Mouse (Mus musculus) lung, postnatal 36 days (tissue): ENCODE data around the gene Smagp.

Experiments
- DNase-seq: peaks from one replicate; pipeline ENCODE4 v3.0.0; 2022; ENCODE audit warnings: mixed read lengths

The Smagp gene

DNA sequence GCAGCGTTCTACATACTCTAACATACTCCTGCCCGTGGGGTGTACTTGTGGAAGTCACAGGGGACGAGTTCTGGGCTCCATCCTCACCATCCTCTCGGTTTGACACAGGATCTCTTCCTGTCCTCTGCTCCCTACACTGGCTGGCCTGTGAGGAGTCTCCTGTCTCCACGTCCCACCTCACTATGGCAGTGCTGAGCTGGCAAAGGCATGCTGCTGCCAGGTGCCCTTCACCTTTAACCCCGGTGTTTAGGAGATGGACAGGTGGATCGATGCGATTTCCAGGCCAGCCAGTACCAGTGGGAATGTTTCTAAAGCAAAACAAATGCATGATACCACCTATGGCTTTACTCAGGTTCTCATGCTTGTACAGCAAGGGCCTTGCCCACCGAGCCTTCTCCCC lies 13.0 kb downstream of the Smagp start:
- DNase-seq, result no peak

DNA sequence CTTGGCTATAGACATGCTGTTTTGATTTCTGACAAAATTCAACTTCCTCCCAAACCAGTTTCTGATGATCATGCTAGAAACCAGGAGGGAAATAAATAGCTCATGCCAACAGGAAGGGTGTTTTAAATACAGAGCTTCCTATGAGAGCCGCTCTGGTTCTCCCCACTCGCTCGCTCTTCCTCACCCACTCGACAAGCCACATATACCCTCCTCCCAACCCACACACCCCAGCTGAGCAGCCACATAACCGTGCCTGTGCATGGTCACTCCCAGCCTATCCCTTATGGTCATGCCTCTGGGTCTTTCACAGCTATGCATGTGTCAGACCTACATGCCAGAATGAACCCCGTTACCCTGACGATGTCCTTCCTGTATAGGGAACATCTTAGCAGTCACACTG lies 14.6 kb downstream of the Smagp start:
- DNase-seq, result no peak

DNA sequence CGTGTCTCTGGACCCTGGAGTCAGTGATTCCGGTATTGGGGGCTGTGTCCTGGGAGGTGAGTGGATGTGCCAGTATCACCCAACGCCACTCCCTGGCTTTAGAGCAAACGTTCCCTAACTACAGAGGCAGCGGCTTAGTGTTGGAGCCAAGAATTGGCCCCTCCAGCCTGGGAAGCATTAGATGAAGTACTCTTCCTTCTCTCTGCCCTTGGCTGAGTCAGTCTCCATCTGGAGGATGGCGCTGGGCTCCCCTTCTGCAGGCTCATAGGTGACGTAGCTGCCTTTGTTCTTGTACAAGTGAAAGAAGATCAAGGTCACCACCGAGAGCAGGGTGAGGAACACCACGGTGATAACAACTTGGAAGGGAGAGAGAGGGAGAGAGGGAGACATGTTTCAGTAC lies 15.1 kb downstream of the Smagp start:
- peak; percentile 49 for DNase-seq

DNA sequence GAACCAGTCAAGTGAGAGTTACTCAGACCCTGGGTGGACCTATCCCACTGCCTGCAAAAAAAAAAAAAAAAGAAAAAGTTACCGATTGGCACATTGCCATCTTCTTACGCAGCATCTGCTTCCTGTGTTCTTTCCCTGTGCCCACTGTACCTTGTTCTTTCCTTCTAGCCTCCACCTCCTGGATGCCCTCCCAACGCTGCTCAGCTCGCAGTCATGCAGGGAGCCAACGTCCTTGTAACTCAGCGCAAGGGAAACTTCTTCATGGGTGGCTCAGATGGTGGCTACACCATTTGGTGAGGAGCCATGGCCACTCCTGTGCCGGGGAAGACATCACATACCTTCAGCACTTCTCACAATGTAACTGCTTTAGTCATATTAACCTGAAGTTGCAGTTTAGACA lies 17.5 kb downstream of the Smagp start:
- DNase-seq, result no peak

DNA sequence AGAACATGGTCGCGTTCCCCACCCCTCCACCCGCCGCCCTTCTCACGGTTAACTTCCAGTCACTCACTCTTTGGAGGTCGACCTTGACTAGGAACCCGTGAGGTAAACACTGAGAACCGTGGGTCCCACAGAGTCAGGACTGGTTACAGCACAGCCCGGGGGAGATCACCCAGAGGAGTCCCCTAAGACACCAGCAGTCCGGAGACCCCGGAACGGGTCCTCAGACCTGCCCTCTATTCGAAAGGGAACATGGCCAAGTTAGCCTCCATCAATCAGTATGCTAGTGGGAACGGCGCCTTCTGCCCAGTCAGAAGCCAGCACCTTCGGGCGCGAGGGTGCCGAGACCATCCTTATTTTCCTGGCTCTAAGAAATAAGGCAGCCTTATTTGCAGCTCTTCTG lies 20.5 kb downstream of the Smagp start:
- DNase-seq, result no peak

DNA sequence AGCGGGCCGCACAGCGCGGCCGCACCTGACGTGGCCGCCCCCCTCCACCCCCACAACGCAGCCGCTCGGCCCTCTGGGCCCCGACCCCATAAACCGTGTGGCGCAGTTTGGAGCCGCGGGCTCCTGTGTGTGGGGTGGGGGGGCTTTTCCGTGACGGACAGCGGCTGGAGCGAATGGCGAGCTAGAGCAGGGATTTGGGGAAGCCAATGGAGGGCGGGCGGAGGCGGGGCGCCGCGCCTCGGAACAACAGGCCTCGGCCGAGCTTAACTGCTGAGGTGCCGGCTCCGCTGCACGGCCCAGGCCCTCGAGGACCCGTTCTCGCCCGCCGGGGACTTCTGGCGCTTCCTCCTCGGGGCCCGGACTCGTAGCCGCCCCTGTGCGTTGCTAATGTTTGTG lies 20.9 kb downstream of the Smagp start:
- DNase-seq, result peak; percentile 94

DNA sequence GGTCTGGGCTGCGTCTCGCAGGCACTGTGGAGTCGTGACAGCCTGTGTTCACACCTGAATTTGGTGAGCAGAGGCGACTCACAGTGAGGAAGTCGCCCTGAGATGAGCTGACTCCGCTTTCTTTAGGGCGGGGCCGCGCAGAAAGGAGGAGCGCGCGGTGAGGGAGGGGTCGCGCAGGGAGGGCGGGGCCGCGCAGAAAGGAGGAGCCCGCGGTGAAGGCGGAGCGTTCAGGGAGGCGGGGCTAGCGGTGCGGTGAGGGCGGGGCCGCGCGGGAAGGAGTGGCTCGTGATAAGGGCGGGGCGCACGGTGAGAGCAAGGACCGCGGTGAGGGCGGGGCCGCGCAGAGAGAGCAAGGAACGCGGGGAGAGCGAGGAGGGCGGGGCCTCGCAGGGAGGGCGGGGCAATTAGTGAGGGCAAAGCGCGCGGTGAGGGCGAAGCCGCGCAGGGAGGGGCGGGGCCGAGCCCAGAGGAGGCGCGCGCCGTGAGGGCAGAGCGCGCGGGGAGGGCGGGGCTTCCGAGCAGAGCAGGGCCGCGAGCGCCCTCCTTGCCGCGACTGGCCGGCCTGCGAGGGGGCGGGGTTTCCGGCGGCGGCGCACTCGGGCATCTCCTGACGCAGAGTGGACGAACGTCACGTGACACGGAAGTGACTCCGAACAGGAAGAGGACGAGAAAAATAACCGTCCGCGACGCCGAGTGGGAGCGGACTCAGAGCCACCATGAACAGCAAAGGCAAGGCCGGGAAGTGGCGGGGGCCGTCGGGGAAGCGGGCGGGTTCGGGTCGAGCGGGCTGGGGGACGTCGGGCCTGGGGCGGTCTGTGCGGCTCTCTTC lies 21.5 kb downstream of the Smagp start, which contains the start of gene Dazap2:
Dazap2 (plus strand) TSS at position 354 of the 829 bp plus-strand sequence.
- peak; percentile 99 for DNase-seq

DNA sequence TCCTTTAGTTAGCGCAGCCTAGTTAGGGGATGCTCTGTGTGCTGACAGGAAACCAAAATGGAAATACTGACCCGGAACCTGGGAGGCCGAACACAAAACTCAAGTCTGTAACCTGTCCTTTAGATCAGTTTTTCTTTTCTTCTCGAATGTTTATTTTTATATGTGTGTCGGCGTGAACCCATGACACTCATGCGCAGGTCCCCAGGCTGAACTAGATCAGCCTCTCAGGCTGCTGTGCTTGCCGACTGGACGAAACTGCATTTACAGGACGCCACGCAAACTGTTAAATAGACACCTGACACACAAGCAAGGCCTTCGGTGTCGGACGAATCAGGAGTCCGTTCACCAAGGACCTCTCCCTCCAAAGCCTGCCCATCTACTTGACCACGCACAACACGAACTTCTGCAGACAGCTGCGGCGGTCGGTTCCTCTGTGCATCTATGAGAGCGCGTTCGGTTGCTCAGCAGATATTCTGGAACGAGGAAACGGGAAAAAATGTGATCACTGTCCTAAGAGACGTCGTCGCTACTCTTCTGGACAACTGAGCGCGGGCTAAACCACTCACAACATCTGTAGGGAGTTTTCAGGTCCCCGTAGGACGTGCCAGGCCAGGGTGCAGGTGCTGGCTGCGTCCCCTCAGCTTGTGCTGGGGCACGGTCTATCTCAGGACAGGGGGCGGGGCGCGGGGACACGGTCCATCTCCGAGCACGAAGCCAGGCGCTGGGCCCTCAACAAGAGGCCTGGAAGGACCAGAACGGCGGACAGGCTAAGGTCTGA lies 22.3 kb downstream of the Smagp start:
- DNase-seq, result peak; percentile 45

DNA sequence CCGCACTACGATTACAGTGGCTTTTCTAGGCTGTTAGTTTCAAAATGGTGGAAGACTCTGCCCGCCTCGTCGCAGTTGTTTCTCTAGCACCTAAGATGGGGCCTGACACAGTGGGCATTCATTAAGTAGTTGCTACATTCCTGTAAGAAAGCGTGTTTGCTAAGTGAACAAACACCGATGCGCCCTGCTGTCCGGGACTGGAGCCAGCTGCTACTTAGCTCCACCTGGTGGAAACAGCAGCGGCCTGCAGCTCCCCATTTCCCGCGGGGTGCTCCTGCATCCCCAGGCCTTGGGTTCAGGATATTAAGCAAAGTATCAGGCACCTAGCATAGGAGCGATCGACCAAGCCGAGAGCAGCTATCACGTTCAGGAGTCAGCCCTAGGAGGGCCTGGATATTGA lies 23.2 kb downstream of the Smagp start:
- DNase-seq, result peak; percentile 82

DNA sequence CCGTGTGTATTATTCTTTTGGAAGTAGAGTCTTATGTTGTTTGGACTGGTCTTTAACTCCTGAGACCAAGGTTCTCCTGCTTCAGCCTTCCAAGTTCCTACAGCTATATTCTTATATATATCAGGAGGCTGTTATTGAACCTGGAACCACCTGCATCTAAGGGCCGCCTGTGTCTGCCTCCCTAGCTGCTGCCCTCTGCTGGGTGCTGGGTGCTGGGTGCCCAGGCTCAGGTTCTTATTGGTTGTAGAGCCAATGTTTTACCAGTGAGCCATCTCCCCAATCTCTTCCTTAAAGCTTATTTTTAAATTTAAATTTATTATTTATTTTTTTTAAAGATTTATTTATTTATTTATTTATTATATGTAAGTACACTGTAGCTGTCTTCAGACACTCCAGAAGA lies 24.3 kb downstream of the Smagp start:
- DNase-seq, result peak; percentile 50

DNA sequence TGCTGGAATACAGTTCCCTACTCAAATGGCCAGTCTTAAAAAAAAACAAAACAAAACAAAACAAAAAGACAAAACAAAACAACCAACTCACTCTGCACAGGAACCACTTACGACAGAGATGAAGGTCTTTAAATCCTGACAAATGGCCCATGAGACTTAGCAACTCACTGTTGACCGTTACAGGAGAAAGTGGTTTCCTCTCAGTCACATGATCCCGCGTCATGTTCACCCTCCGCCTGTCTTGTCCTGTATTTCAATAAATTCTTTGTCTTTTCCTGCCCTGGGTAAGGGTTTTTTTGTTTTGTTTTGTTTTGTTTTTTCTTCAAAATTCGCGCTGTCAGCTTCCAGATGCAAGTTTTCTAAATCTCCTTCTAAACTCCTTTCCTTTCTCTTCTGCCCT lies 24.8 kb downstream of the Smagp start:
- DNase-seq, result no peak

DNA sequence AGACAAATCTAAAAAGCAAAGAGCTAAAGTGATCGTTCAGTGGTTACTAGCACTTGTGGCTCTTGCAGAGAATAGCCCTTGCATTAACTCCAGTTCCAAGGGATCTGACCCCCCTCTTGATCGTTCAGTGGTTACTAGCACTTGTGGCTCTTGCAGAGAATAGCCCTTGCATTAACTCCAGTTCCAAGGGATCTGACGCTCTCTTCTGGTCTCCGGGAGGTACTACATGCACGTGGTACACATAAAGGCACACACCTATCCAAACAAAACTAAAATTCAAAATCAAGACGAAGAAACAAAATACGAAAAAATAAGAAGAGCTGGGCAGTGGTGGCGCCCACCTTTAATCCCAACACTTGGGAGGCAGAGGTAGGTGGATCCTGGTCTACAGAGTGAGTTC lies 30.1 kb downstream of the Smagp start:
- peak; percentile 50 for DNase-seq

DNA sequence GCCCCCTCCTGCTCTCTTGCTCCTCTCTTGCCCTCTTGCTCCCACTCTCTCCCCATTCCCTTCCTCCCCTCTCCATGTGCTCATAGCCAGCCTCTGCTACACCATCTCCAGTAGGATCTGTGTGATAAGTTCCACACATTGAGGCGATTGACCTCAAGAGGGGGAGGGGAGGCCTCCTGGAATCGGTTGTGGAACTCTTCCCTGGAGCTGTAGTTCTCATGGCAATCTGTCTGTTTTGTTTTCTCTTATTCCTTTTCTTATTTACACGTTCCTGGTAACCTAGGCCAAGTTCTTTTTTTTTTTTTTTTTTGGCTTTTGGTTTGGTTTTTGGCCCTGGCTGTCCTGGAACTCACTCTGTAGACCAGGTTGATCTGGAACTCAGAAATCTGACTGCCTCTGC lies 35.1 kb downstream of the Smagp start:
- no peak for DNase-seq

DNA sequence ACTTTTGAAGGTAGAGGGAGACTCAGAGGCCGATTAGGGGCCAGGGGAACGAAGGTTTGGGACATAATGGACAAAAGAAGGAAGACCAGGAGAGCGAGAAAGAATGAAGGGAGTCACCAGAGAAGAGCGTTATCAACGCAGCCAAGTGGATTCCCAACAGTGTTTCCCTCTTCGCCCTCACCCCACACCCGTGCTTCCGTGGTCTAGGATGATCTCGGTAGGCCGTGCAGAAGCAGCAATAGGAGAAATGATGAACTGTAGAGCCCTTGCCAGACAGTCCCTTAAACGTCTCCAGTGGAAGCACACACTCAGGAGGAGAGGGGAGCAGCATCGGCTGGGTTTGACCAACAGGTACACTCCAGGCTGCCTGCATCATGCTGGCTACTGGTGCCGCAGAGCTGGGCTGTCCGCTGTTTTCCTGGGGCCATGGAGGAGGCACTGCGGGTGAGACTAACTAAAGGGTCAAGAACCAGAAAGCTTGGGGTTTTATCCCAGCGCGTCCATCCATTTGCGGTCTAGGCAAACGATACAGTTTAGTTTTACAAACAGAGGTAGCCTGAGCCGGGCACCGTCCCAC lies 36.0 kb downstream of the Smagp start:
- DNase-seq, result no peak

DNA sequence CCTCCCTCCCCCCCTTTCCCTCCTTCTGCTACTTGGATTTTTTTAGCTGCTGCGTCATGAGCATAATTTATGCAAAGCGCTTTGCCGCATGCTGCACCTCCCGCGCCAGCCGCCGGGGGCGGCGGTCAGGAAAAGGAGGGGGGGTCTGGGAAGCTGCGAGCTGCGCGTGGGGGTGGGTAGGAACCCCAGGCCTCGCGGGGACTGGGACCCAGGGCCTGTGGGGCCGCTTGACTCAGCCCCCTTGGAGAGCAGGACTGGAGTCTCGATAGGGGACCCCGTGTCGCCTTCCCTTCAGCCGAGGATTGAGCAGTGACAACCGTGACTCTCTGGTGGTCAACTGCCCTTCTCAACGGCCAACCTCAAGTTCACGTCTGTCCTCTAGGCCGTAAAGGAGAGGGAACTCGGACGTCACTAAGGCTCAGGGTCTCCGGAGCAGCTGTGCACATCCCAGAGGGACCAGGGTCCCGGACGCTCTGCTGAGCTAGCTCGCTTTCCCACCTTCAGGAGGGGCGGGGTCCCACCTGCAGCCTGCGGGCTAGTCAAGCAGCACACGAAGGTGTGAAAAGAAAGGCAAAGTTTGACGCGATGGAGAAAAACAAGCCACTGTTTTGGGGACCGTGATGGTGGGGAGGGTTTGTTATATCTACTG lies 36.6 kb downstream of the Smagp start:
- DNase-seq, result peak; percentile 86

DNA sequence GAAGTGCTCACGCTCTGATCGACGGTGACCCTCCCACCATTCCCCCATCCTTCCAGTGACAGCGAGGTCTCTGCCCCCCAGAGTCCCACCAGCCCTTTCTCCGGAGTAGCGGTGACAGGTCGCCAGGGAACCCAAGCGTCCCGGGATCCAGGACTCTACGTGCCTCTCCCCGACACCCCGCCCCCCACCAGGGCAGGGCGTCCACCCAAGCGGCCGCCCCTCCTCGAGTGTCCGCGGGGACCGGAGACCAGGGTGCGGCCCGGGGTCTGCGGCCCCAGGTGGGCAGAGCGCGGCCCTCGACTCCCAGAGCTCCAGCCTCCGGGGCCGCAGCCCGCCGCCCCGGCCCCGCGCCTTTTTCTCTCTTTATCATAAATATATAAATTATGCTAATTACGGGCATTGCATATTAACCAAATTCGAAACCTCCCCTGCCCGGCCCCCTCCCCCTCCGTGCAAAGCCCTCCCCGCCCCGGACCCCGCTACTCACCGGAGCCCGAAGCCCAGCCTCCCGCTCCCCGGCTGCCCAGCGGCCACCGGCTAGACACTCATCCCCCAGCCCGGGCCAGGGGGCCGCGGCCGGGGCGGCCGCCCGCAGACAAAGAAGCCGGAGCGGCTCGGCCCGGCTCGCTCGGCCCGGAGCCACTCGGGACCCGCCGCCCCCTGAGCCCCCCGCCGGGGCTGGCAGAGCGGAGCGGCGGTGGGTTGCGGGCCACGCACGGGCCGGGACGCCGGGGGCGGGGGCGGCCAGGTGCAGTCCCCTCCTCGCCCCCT lies 37.3 kb downstream of the Smagp start, which contains the start of gene Pou6f1:
Pou6f1 (minus strand) TSS at position 709 of the 771 bp plus-strand sequence.
- DNase-seq, result peak; percentile 65

DNA sequence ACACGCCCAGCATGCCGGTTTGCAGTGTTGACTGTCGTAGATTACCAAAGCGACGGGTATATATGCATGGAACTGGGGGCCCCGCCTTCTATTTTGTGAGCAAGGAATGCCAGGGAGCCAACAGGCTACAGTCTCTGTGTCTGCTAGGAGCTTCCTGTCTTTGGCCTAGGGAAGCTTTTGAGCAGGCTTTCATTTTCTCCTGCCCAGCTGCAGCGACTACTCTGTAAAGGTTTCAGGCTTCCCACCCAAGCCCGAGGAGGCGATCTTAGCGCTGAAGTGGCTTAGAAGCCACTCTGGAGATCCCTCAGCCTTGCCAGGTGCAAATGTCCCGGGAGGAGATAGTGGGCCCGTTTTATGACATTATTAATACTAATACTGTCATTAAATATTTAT lies 37.9 kb downstream of the Smagp start:
- peak; percentile 78 for DNase-seq

DNA sequence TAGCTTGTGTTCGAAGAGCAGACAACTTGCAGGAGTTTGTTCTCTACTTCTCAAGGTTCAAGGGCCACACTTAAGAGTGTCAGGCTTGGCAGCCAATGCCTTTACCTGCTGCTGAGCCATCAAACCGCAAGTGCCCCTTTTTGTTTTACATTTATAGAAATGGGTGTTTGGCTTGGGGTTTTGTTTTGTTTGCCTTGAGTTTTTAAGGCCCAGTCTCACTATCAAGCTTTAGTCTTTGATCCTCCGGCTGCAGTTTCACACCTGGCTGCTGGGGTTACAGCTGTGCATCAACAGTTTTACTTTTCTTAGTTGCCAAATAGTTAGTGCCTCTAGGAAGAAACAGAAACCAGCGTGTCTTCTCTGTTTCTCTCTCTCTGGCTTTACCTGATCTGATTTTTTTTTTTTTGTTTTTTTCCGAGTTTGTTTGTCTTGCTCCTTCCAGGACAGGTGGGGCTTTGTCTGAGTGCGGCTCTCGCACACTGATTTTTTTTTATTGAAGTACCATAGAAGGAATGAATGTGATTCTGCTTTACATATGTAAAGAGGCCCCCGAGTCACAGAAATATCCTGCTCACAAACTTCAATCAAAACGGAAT lies 38.4 kb downstream of the Smagp start:
- DNase-seq, result peak; percentile 81

DNA sequence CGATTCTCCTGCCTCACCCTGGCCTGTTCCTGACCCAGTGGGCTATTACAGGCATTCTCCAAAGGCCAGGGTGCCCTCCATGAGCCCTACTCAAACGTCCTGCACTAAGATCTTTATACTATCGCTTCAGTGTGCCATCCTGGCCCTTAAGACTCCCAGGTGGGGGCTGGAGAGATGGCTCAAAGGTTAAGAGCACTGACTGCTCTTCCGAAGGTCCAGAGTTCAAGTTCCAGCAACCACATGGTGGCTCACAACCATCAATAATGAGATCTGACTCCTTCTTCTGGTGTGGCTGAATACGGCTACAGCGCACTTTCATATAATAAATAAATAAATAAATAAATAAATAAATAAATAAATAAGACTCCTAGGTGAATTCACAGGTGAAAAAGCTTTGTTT lies 43.9 kb downstream of the Smagp start:
- DNase-seq, result no peak

DNA sequence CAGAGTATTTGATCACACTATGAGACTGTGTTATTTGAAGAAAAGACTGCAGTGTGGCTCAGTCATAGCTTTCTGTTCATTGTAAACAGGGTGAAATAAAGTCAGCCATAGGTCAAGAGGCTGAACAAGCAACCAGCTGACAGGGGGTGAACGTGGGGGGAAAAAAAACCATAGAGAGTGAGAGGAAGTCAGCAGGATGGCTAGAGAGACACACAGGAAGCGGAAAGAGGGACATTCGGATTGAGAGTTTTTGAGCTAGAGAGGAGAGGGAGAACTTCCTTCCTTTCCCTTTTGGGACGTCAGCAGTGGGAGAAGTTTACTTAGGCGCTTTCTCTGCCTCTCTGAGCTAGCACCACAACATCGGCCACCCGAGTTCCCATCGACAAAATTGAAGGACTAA lies 46.3 kb downstream of the Smagp start:
- DNase-seq, result peak; percentile 37

DNA sequence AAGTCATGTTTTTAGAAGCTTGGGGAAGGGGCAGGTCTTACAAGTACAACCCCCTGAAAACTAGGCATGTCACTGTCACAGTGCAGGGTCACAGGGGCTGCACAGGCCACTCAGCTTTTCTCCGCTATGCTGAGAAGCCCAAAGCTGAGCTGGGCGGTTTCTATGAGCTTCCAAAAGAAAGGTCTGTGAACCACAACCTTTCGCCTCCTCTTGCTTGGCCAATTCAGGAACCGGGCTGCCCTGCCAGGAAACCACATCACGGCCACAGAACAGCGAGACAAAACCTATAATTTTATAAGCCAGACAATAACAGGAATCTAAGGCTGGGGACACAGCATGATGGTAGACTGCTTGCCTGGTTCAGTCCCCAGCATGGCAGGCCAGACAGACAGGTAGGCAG lies 48.4 kb downstream of the Smagp start:
- DNase-seq, result no peak

DNA sequence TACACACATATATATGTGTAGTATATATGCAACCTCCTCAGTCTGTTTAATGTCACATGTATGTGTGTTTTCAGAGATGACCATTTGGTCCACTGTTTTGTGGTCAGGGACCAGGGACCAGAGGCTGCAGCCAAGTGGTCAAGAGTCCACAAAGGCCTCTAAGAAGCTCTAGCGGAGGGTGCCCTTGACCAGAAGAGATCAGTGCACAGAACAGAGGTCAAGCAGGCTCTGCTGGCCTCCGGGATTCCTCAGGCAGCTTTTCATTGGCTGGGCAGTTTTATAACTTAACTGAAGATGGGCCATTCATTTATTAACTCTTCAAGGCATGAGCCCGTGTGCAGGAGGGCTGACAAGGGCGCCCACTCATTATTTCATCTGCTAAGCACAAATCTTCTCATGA lies 49.6 kb downstream of the Smagp start:
- no peak for DNase-seq
